Mouse (Mus musculus) heart, postnatal 25 days (tissue): Measurements from ENCODE around the gene Rab11fip2. TPM values are rescaled to one million over a fixed set of nuclear protein-coding genes. Genes with fewer than 3 reads are reported as not detected.
A peak's percentile ranks its signal among the peaks of the same experiment; 100 is the strongest.

ENCODE experiments used
- DNase-seq: peaks from one replicate; pipeline ENCODE4 v3.0.0; 2022; ENCODE audit warnings: low spot score
- intact Hi-C: fragments of 180-260 bp; cut with DNase I; formaldehyde crosslinking; loops from one replicate; pipeline ENCODE4 v1.15.1; 2025
- total RNA-seq, 2 experiments: library from RNA; stranded (reverse); gene quantifications; 2 replicates each; pipeline ENCODE4 v1.2.3; 2021

Rab11fip2 gene
- 1 to 10 TPM; 9.8 to 9.9 TPM for total RNA-seq

DNA sequence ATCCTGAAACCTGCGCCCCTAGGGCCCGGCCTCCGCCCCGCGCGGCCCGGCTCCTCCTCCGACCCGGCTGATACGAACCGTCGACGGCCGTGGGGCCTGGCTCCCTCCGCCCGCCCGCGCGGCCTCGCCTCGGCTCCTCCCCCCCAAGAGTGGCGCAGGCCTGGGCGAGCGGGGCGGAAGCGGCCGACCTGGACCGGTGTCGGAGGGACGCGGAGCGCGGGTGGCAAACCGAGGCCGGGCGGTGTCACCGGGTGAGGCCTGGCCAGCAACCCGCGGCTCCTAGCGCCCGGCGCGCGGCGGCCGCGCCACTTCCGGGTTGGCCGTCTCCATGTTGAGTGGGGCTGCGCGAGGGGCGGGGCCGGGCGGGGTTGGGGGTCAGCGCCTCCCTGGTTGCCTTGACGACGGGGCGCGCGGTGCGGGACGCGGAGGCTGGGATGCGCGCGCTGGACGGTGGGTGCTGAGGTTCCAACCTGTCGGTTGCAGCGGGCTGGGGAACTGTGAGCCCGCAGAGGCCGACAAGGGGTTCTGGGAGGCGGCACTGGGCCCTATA is at the start of gene Rab11fip2:
Gene Rab11fip2 (minus strand): TSS at position 333 of the 550 bp plus-strand sequence.
- intact Hi-C loops, result loop anchor here (5.0 to 10.0 kb wide), 2 partner anchors 284 to 641 kb away; partner anchors contain the start of genes Cacul1 and Fam204a

GRCm38 (mm10) chr19:59981588-59981987 is 38.1 kb upstream of the Rab11fip2 start:
- intact Hi-C loops, result no loop called here
- DNase-seq, result no peak

More for the DNA sequence above, at the start of gene Rab11fip2:
- DNase-seq, result peak; percentile 79

GRCm38 (mm10) chr19:59954936-59955335 is 11.5 kb upstream of the Rab11fip2 start:
- intact Hi-C loops, result no loop called here
- DNase-seq, result no peak

DNA sequence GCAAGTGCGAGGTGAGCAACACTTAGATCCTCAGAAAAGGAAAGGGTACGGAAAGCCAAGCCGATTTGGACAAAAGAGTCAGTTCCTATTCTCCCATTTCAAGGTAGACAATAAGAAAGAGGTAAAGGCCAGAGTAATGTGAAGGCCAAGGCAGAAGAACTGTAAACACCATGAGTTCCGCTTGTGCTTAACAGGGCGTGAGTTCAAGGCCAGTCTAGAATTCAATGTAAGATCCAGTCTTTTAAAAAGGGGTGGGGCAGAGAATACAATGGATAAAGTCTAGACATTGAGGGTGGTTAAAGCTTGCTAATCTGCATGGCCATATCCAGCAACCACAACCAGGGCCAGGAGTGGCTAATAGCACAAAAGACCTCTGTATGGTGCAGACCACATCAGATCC is 6.3 kb upstream of the Rab11fip2 start:
- intact Hi-C loops, result loop anchor here (10.0 kb wide), 1 partner anchor 635 kb away; the partner anchor contains the start of gene Cacul1
- no peak for DNase-seq

- intact Hi-C loops, result loop anchor here (5.0 to 10.0 kb wide), 2 partner anchors 284 to 642 kb away; partner anchors contain the start of genes Cacul1 and Fam204a
- no peak for DNase-seq
Observed at GRCm38 (mm10) chr19:59942716-59943321, 635 bp downstream of the Rab11fip2 start.

DNA sequence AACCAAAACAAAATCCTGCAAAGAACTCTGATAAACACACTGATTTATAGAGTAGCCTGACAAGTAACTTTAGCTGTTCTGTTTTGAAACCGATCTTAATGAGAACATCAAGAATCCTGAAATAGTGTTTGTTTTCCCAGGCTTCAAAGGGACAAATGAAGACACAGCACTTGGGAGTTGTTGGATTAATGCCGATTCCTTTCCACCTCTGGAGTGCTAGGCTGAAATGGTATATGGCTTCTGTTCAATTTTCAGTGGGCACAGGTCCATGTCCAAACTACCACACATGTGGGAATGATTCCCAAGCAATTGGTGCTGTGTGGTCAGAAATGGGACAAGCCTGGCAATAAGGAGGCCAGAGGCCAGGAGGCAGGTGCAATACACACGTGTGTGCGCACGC is 3.7 kb downstream of the Rab11fip2 start:
- no peak for DNase-seq
- intact Hi-C loops, result loop anchor here (5.0 to 10.0 kb wide), 2 partner anchors 288 to 645 kb away; partner anchors contain the start of genes Cacul1 and Fam204a

GRCm38 (mm10) chr19:59932085-59932484 is 11.4 kb downstream of the Rab11fip2 start:
- DNase-seq, result no peak
- intact Hi-C loops, result no loop called here

DNA sequence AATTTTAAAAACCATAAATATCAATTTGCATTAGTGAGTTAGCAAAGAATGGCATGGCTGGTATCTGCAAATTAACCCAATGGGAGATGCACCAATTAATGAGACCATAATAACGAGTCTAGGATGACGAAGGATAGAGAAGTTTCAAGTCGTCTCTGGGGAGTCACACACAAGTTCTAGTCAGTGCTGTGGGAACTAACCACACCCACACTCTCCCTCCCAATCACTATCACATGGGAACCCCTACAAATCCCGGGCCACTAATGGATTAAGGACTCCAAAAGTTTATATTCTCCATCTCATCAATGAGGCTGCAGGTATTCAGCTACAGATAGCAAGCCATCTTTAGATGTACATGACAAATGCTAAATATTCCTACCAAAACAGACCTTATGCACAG is 14.8 kb downstream of the Rab11fip2 start:
- intact Hi-C loops, result no loop called here
- DNase-seq, result no peak

DNA sequence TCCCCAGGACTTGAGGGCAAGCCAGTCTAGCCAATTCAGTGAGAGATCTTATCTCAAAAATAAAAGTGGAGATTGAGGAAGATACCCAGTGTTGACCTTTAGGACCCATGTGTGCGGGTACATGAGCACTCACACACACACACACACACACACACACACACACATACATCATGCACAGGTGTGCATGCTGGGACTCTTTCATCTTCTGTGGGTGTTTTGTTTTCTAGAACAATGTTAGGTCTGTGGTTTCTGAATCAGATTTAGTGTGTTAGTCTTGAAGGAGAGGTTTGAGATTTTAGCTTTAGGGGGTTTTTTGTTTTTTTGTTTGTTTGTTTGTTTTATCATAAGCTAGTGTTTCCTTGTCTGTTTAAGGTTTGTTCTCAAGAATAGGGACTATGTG is 17.3 kb downstream of the Rab11fip2 start:
- intact Hi-C loops, result no loop called here
- no peak for DNase-seq

GRCm38 (mm10) chr19:59920846-59921245 is 22.6 kb downstream of the Rab11fip2 start:
- intact Hi-C loops, result no loop called here
- DNase-seq, result no peak

DNA sequence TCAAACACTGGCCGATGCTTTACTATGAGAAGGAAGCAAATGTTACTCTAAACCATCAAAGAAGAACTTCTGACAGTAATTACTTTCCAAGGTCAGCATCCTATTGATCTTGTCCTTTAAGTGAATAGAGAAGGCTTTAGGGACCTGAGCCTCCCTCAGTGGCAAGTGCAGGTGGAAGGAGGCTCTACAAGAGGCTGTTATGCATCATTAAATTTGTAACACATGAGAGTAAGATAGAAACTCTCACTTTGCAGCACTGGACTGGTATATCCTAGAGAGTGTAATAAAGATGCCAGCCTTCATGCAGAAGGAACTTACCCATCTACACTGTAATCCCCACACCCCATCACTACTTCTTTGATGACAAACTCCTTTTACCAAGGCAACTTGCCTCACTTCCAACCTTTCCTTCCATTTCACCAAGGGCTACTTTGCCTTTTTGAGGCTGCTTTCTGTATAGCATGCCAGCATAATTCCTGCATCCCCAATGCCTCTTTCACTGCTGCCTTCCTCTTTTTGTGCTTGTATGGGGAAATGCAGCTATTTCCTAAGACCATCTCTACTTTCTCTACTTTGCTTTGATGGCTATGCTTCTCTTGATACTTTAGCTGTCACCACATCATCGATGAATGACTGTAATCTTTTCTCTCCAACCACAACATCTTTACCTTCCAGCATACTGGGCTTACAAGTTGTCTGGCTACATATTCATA is 25.4 kb downstream of the Rab11fip2 start:
- no peak for DNase-seq
- intact Hi-C loops, result no loop called here

DNA sequence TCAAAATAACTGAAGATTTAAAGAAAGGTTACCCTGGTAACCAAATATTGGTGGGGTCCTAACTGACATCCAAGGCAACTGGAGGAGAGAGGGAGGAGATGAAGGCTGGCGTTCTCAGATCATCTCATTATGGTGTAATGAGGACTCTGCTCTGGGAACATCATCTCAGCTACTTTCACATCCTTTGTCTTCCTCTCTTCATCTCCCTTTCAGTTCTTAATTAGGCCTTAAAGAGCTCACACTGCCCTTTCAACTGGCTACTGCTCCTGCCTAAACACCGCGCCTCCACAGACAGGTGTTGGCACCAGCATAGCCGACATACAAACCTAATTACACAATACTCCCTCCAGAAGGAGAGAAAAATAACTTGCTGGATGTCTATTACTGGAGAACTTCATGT is 31.9 kb downstream of the Rab11fip2 start:
- intact Hi-C loops, result no loop called here
- DNase-seq, result no peak

DNA sequence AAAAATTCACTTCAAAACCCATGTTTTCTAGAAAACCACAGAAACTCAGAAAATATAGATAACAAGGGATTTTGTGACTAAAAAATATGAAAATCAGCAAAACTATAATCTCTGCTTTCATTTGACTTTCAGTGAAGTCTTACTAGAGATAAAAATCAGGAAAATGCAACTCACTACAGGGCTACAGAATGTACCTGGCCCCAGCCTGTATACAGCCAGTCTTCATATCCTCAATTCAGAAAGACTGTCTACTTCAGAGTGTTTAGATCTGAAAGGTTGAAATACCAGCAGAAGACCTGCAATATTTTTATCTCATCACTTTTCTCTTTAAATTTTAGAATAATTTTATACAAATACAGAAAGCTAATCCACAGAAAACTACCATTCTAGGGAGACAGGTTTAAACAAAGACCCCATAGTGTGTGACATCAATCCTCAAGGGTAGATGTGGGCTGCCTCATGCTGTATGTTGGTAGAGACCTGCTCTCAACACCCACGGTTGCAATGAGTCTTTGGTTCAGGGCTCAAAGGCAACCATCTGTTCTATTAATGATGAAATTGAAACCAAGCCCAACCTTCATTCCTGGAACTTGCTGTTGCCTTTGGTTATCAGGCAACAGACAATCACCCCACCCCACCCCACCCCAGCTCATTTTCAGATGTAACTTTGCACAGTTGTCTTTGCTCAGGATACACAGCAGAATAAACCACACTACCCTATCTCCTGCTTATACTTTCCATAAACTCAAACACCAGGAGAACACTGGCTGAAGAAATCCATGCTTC is 38.0 kb downstream of the Rab11fip2 start:
- intact Hi-C loops, result no loop called here
- no peak for DNase-seq

DNA sequence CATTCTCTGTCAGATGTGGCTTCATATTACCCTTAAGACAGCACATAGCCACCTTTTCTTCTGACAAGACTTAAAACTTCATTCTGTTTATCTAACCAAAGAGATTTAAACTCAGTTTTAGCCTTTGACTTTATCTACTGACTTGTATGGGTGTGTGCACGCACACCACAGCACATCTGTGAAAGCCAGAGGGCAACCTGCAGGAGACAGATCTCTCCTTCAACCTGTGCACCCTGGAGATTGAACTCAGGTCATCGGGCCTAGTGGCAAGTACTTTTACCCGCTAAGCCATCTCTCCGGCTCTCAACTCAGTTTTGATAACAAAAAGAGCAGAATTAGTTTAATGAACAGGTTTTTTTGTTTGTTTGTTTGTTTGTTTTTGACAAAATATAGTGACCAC is 43.5 kb downstream of the Rab11fip2 start:
- intact Hi-C loops, result no loop called here
- no peak for DNase-seq

- intact Hi-C loops, result no loop called here
- DNase-seq, result no peak
Observed at GRCm38 (mm10) chr19:59898301-59898700, 45.2 kb downstream of the Rab11fip2 start.

DNA sequence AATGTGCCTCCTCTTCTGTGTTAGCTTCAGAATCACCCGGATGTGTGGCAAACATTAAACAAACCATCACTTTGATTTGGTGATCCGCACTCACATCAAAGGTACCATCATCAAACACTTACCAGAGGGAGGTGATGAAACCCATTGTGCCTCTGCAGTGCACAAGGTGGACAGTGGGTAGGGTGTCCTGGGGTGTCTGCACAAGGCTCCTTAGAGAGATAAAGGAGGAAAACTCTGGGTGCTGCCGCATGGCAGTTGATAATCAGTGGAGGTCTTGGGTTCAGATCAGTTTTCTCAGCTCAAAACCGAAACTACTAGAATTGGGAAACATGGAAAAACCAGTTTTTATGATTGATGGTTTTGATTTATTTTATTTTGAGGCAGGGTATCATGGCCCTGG is 54.1 kb downstream of the Rab11fip2 start:
- intact Hi-C loops, result no loop called here
- no peak for DNase-seq

DNA sequence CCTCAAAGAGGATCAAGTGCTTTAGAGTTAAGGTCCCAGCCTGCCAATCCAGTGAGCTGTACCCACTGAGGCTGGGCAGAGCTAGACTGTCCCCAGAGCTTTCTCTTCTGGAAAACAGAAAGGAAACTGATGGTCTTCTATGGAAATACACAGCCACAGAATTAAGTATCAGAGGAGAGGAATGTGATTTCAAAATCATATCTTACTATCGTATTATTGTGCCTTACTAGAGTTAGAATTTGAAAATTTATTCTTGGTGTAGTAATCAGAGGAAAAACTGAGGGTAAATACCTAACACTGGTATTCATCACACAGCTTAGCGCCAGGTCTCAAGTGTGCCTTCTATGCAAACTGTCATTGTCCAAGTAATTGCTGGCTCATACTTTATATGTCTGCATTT is 54.6 kb downstream of the Rab11fip2 start:
- intact Hi-C loops, result no loop called here
- DNase-seq, result no peak

DNA sequence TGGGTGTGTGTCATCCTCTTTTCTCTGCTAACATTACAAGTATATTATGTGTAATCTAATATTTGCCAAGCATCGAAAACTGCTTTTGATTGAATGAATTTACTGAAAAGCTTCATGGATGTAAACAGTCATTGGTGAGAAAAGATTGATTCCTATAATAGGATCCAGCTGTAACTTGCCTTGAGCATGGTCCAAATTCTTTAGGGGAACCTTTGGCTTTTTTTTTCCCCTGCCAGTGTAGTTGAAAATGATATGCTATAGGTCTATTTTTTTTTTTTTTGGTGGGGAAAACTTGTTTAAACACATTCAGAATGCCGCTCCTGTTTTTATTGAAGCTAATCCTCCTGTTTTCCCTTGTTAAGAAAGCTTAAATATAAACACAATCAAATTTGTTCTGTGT is 55.6 kb downstream of the Rab11fip2 start:
- no peak for DNase-seq
- intact Hi-C loops, result no loop called here

DNA sequence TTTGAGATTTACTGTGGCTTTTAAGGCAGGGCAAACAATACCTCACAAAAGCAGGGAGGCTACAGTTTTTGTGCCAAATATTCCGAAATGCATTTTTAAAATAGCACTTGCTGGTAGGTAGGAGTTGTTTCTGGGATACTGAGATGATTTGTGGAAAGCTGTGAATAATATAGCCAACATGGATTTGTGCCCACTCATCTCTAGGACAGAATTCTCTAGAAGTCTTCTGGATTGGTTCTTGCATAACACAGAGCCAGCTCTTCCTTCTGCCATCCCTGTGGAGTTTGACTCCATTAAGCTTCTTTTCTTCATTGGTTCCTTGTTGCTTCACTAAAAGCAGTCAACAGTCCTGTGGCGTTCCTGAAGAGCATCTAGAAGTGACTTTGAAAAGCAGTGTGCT is 58.2 kb downstream of the Rab11fip2 start:
- intact Hi-C loops, result no loop called here
- DNase-seq, result no peak

GRCm38 (mm10) chr19:59877238-59877637 is 66.2 kb downstream of the Rab11fip2 start:
- DNase-seq, result no peak
- intact Hi-C loops, result no loop called here
